In the genomic region with DNA sequence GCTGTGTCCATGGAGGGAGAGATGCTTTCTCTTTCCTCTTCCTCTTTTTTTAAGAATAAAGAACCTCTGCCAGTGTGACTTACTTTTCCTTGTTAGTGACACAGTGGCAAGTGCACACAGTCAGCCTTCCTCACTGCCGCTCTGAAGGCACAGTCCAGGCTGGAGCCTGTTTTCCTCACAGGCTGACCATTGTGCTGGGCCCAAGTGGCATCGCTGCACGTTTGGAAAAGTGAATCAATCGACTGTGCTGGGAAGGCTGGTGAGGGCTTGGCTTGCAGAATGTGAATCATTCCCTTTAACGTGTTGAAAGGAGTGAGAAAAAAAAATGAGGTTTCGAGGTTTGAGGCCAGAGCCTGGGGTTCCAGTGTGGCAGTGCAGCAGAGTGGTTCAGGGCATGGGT, we compare ENCODE assay signal across 1 mouse cellular context.
A peak's percentile ranks its signal among the peaks of the same experiment; 100 is the strongest.
TF ChIP-seq lines count a peak whose summit lies in the region.

No protein-coding gene starts in this region.

TF ChIP-seq in MEL, 35 proteins besides CTCF, POLR2A, EP300 and RAD21 (continued from another document):
- TF ChIP-seq ZKSCAN1 (IDR thresholded peaks at IDR 0.05; ENCODE audit: low read depth, low read length), result peak; percentile 55; the same call in 1 of the 2 replicates
